Mouse (Mus musculus) right cerebral cortex, postnatal 25 days (tissue): ENCODE data around the gene Otud1.

Source experiments
- DNase-seq: peaks from one replicate; pipeline ENCODE4 v3.0.0; 2022

The Otud1 gene

DNA sequence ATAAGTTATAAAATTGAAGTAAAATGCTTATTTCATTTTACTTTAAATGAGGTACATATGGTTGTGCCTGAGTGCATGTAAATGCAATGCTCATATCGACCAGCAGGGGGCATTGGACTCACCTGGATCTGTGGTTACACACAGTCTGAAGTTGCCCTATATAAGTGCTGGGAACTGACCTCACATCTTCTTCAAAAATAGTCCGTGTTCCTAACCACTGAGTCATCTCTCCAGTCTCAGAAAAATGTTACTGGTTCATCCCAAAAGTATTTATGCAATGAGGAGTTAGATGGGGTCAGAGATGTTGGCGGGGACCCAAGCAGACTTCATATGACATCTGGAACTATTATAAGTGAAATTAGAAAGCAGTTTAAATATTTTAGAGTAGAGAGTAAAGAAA, 25.4 kb downstream of the Otud1 start:
- no peak for DNase-seq

DNA sequence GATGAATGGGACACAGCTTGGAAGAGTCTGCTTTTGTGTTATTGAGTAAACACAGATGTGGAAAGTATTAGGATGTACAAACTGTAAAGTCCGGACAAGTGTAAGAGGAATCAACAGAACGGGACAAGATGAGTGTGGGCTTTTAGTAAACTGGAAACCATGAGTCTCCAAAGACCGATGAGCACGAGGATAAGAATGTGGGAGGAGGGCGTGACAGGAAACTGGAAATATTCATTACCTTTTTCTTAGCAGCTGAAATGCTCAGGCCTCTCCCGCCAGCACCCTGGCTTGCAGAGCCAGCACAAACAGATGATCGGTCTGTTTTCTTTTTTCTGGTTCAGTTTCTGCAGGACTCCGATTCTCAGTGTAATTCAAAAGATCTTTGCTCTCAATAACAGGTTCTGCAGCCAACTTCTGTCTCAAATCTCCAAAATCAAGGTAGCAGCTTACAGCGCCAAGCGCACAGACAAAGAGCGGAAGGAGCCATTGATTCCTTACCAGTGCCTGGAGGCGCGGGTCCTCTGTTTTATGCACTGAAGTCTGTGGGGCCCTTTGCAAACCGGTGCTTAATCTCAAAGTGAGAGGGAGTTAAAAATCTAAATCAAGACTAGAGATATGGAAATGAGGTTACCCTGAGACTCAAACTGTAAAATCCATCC, 28.1 kb downstream of the Otud1 start:
- no peak for DNase-seq

DNA sequence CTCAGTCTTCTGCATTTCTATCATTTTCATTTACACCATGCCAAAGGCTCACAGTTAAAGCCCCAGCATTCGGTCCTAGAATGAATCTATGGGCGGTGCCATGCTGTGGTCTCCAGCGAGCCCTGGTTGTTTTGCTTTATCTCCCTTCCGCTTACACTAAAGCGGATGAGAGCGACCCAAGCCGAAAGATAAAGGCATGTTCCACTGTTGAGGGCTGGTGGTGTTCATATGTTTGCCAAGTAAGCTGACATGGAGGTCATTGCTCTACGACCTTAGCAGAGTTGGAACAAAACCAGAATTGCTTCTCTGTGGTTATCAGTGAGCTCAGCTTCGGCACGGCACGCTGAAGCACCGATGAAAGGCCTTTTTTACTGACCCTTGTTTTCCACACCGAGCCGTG, 32.5 kb downstream of the Otud1 start:
- DNase-seq = no peak

DNA sequence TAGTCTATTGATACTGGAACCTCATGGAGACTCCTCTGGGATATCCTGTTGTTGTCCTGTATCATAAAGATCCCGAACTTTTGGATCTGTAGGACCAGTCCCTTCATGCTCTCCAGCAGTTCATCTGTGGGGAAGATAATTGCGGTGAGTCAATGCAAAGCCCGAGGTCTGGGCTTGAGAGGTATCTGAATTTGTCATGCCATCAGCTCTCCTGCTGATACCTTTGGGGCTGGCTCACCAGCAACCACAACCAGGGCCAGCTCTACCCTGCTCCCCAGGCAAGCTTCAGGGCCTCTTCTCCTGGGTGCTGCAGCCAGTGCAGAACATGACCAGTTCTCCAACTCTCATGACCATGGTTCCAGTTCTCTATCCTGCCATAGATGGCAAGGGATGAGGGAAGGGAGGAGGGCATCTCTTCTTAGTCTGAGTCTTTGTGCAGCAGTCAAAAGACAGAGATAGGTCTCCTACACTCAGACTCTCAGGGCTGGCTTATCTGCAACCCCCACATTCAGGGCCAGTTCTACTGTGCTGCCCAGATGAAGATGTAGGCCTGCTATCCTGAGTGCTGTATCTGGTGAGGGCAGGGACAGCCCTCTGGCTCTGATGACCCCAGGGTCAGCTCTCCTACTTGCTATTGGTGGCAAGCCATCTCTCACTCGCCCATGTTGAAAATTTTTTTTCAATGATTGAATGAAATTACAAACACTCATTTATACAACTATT, 42.2 kb downstream of the Otud1 start:
- no peak for DNase-seq

DNA sequence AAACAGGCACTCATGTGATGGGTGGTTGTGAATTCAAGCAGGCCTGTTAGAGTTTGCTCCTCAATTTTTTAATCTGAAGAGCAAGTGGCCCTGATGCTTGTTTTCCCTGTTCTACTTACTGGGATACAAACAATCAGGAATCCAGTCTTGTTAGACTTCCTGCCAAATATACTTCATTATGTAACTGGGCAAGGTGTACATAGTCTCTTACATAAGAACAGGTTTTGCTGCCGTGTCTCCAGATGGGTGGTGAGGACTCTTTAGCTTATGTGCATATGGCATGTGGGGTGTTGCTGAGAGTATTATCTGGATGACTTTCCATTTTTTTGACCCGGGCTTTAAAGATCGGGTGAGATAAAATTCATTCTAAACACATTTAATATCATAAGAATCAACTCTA, 43.8 kb downstream of the Otud1 start:
- no peak for DNase-seq

DNA sequence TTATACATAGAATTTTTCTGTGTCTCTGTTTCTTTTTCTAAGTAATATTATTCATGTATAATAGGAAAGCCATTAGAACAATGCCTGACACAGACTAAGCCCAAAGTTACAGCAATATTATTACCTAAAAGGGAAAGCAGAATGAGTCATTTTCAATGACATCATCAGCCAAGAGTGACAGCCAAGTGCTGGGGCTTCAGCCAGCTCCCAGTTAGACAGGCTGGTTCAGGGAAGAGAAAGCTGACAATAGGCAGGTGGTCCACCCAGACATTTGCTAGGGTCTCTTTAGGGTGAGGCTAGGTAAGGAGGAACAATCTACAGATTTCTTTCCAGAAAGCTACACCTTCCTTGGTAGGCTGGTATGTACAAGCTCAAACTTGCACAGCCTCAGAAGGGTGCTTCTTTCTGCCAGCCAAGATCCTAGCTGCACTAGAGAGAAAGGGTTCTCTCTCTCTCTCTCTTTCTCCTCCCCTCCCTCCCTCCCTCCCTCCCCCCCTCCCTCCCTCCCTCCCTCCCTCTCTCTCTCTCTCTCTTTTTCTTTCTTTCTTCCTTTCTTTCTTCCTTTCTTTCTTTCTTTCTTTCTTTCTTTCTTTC, 45.6 kb downstream of the Otud1 start:
- DNase-seq = no peak

DNA sequence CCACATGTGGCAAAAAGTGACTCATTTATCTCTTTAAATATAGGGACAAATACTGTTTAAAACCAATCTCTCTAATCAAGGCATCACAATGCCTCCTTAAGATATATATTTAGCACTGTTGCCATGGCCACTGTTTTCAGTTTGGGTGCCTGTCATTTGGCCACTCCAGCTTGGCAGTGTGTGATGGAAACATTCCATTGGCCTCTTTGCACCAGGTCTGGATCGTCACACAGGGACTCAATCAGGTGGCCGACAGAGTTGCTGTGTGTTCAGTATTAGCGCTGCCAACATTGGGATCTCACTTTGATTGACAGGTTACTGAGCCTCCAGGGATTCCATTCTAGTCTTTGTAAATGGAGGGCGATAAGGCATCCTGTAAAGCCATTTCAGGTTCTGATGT, 46.1 kb downstream of the Otud1 start:
- DNase-seq = no peak

DNA sequence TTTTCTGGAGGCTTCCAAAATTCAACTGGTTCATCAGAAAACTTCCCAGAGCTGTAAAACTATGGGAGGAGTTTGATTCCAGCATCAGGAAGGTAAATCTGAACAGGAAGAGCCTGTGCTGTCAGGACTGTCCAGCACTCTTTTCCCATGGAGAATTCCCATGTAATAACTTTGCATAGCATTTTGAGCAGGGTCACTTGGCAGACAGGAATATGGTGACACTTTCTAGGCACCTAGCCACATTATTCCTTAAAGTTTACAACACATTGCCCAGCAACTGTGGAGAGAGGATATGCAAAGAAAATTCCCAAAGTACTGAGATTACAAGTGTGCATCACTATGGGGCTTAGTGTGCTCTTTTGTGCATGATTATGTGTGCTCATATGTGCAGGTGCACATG, 46.7 kb downstream of the Otud1 start:
- DNase-seq = no peak

DNA sequence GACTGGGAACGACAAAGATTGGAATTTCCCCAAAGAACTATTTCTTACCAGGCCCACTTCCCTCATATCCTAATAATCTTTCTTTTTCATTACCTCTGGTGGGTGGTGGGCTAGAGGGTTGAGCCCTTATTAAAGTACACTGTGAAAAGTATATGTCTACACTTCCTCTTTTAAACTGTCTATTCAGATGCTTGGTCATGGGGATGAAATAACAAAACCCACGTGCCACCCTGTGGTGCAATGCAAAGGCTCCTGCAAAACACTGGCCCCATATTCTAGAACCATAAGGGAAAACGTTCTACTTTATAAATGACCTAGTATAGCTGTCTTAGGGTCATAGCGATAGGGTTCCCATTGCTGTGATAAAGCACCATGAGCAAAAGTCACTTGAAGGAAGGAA, 49.3 kb downstream of the Otud1 start:
- no peak for DNase-seq
